Mouse (Mus musculus): ENCODE results near the gene Tssk3.

GRCm38 (mm10) chr4:129505511-129505910 is 14.7 kb upstream of the Tssk3 start:
- TF ChIP-seq POLR2A (IDR thresholded peaks at IDR 0.05; ENCODE audit: insufficient read depth, low read depth, low read length), result no peak
- TF ChIP-seq CTCF (IDR thresholded peaks at IDR 0.05; ENCODE audit: insufficient read depth, low read depth, low read length), result no peak
